Comparison of ENCODE assay signal across 22 mouse cellular contexts in genomic region chr19:20014114-20014513, GRCm38 (mm10).
A peak's percentile ranks its signal among the peaks of the same experiment; 100 is the strongest.
DNase-seq lines count a peak whose midpoint lies in the region; ATAC-seq lines count a peak whose summit lies in the region.
"Had no signal": no experiment of that assay in that cellular context is flagged by ENCODE, and none has a peak within 500 bp of the region (broad histone marks: within the 10 kb centered on the region; RNA-seq: fewer than 3 reads in every experiment).

No protein-coding gene starts in this region.

- H3K4me2 ChIP-seq in hindbrain, embryonic 13.5 days, result no peak overlapping the region
- H3K4me2 ChIP-seq in neural tube, embryonic 13.5 days, result no peak overlapping the region
- no peak overlapping the region for H3K4me2 ChIP-seq in midbrain, embryonic 16.5 days (ENCODE audit: low read length)
- H3K4me2 ChIP-seq: embryonic facial prominence, embryonic 13.5 days; heart, embryonic 13.5 days; limb, embryonic 13.5 days; liver, embryonic 11.5 days had no signal

- H3K9ac ChIP-seq in hindbrain, embryonic 13.5 days, result no peak overlapping the region
- H3K9ac ChIP-seq in neural tube, embryonic 13.5 days, result no peak overlapping the region
- no peak overlapping the region for H3K9ac ChIP-seq in midbrain, embryonic 16.5 days (ENCODE audit: low read depth, low read length)
- H3K9ac ChIP-seq: embryonic facial prominence, embryonic 13.5 days; forebrain, postnatal 0 days; heart, embryonic 13.5 days; limb, embryonic 13.5 days had no signal

- DNase-seq in hindbrain, embryonic 10.5 days (ENCODE audit: low spot score), result no peak
- no peak for DNase-seq in neural tube, embryonic 10.5 days (ENCODE audit: extremely low spot score, low spot score)
- no peak for DNase-seq in layer of hippocampus, adult 18-20 months (ENCODE audit: low spot score in 2 of 2)
- no peak for DNase-seq in kidney, adult 11 months
- DNase-seq: adrenal gland, adult 8-10 months; cerebellum, adult 11 months; cerebellum, adult 9-10 months; forebrain, postnatal 0 days; heart, postnatal 10 days; kidney, postnatal 36 days; lung, postnatal 36 days; right cerebral cortex, postnatal 25 days; thymus, postnatal 25 days had no signal

- H3K9me3 ChIP-seq in hindbrain, embryonic 13.5 days, result no peaks in the 10 kb centered on the region
- H3K9me3 ChIP-seq in hindbrain, embryonic 10.5 days, result no peaks in the 10 kb centered on the region
- no peaks in the 10 kb centered on the region for H3K9me3 ChIP-seq in neural tube, embryonic 13.5 days
- H3K9me3 ChIP-seq in midbrain, embryonic 16.5 days (replicated peaks; ENCODE audit: control insufficient read depth, low read length, poor library complexity, severe bottlenecking), result 0 out of 2 replicates have a peak, but pooled peaks cover 3% of the 10 kb centered on the region
- H3K9me3 ChIP-seq: embryonic facial prominence, embryonic 13.5 days; heart, embryonic 13.5 days; limb, embryonic 13.5 days had no signal

- 63% methylated on average over 4 of the region's 4 CpGs for WGBS in hindbrain, embryonic 13.5 days
- WGBS in hindbrain, embryonic 10.5 days, result 87% methylated on average over 4 of the region's 4 CpGs
- WGBS in neural tube, embryonic 13.5 days, result 43% methylated on average over 4 of the region's 4 CpGs
- 28% methylated on average over 4 of the region's 4 CpGs for WGBS in midbrain, embryonic 16.5 days

- H3K4me3 ChIP-seq in hindbrain, embryonic 13.5 days, result no peak overlapping the region
- H3K4me3 ChIP-seq in hindbrain, embryonic 10.5 days, result no peak overlapping the region
- no peak overlapping the region for H3K4me3 ChIP-seq in neural tube, embryonic 13.5 days
- no peak overlapping the region for H3K4me3 ChIP-seq in midbrain, embryonic 16.5 days (ENCODE audit: low read depth, low read length)
- H3K4me3 ChIP-seq: embryonic facial prominence, embryonic 13.5 days; heart, embryonic 13.5 days; limb, embryonic 13.5 days had no signal

- peak overlapping the region; percentile 8; the same call in 1 of the 2 replicates for H3K27ac ChIP-seq in hindbrain, embryonic 13.5 days
- H3K27ac ChIP-seq in hindbrain, embryonic 10.5 days, result no peak overlapping the region
- 0 out of 2 replicates have a peak overlapping the region, but pooled peaks have one; percentile 6 for H3K27ac ChIP-seq in neural tube, embryonic 13.5 days (replicated peaks)
- H3K27ac ChIP-seq in midbrain, embryonic 16.5 days (ENCODE audit: low read length), result no peak overlapping the region
- H3K27ac ChIP-seq: embryonic facial prominence, embryonic 13.5 days; heart, embryonic 13.5 days; limb, embryonic 13.5 days had no signal

- H3K27me3 ChIP-seq in hindbrain, embryonic 13.5 days, result no peaks in the 10 kb centered on the region
- no peaks in the 10 kb centered on the region for H3K27me3 ChIP-seq in hindbrain, embryonic 10.5 days (ENCODE audit: insufficient read depth, poor library complexity, severe bottlenecking)
- H3K27me3 ChIP-seq in neural tube, embryonic 13.5 days, result no peaks in the 10 kb centered on the region
- H3K27me3 ChIP-seq in midbrain, embryonic 16.5 days (ENCODE audit: control insufficient read depth, insufficient read depth, low read depth, low read length), result no peaks in the 10 kb centered on the region
- H3K27me3 ChIP-seq: embryonic facial prominence, embryonic 13.5 days; heart, embryonic 13.5 days; limb, embryonic 13.5 days had no signal

- H3K36me3 ChIP-seq in hindbrain, embryonic 13.5 days, result no peaks in the 10 kb centered on the region
- no peaks in the 10 kb centered on the region for H3K36me3 ChIP-seq in hindbrain, embryonic 10.5 days
- no peaks in the 10 kb centered on the region for H3K36me3 ChIP-seq in neural tube, embryonic 13.5 days
- no peaks in the 10 kb centered on the region for H3K36me3 ChIP-seq in midbrain, embryonic 16.5 days (ENCODE audit: control insufficient read depth, insufficient read depth, low read length)
- H3K36me3 ChIP-seq: embryonic facial prominence, embryonic 13.5 days; heart, embryonic 13.5 days; limb, embryonic 13.5 days had no signal

- peaks cover 10% of the 10 kb centered on the region for H3K4me1 ChIP-seq in hindbrain, embryonic 13.5 days (replicated peaks)
- no peaks in the 10 kb centered on the region for H3K4me1 ChIP-seq in hindbrain, embryonic 10.5 days (replicated peaks)
- H3K4me1 ChIP-seq in neural tube, embryonic 13.5 days (replicated peaks), result peaks cover 22% of the 10 kb centered on the region
- no peaks in the 10 kb centered on the region; the same call in 1 of the 2 replicates for H3K4me1 ChIP-seq in midbrain, embryonic 16.5 days (ENCODE audit: control insufficient read depth, insufficient read depth, low read length)
- H3K4me1 ChIP-seq: embryonic facial prominence, embryonic 13.5 days; heart, embryonic 13.5 days; limb, embryonic 13.5 days had no signal

- ATAC-seq in hindbrain, embryonic 13.5 days (ENCODE audit: low FRiP score), result peak; percentile 59
- peak; percentile 61; the same call in 1 of the 2 replicates for ATAC-seq in neural tube, embryonic 13.5 days (ENCODE audit: low read depth)
- peak; percentile 77 for ATAC-seq in midbrain, embryonic 16.5 days
- no peak for ATAC-seq in activated CD4-positive, CD25-positive, alpha-beta regulatory T cell, adult 4 months
- ATAC-seq: CD4-positive, CD25-positive, alpha-beta regulatory T cell, adult 4 months; forebrain, postnatal 0 days had no signal

Comparison
In these comparisons a context has a peak if more than half of its experiments do, and no peak if none do; other contexts are left out.
1. H3K27ac ChIP-seq: peak in hindbrain, embryonic 13.5 days (single experiment) and neural tube, embryonic 13.5 days (single experiment); none in hindbrain, embryonic 10.5 days (single experiment) and midbrain, embryonic 16.5 days (single experiment).